Mouse (Mus musculus): ENCODE results near the gene Aoc1.

Aoc1 gene

GRCm38 (mm10) chr6:48912033-48912432, 39.3 kb downstream of the Aoc1 start:
- DNase-seq: no peak

- DNase-seq: no peak
Observed at GRCm38 (mm10) chr6:48913587-48913986, 40.9 kb downstream of the Aoc1 start.

GRCm38 (mm10) chr6:48929595-48929994, 56.9 kb downstream of the Aoc1 start, which contains the start of gene 1600015I10Rik:
Gene 1600015I10Rik (plus strand): TSS chr6:48929895.
- no peak for DNase-seq

- DNase-seq: no peak
Observed at GRCm38 (mm10) chr6:48949596-48949995, 76.9 kb downstream of the Aoc1 start.

GRCm38 (mm10) chr6:48950676-48951075, 78.0 kb downstream of the Aoc1 start:
- no peak for DNase-seq

- DNase-seq: no peak
Observed at GRCm38 (mm10) chr6:48951630-48952029, 78.9 kb downstream of the Aoc1 start.

- no peak for DNase-seq
Observed at GRCm38 (mm10) chr6:48953220-48953619, 80.5 kb downstream of the Aoc1 start.

- DNase-seq: no peak
Observed at GRCm38 (mm10) chr6:48954211-48954610, 81.5 kb downstream of the Aoc1 start.

- DNase-seq: peak; percentile 4
Observed at GRCm38 (mm10) chr6:48954946-48955345, 82.2 kb downstream of the Aoc1 start.

- no peak for DNase-seq
Observed at GRCm38 (mm10) chr6:48956785-48957184, 84.1 kb downstream of the Aoc1 start.

- DNase-seq: peak; percentile 1
Observed at GRCm38 (mm10) chr6:48958053-48958452, 85.4 kb downstream of the Aoc1 start.

All from cerebellum, adult 9-10 months (tissue).